Mouse (Mus musculus): Measurements from ENCODE around the gene Clk4.

DNA sequence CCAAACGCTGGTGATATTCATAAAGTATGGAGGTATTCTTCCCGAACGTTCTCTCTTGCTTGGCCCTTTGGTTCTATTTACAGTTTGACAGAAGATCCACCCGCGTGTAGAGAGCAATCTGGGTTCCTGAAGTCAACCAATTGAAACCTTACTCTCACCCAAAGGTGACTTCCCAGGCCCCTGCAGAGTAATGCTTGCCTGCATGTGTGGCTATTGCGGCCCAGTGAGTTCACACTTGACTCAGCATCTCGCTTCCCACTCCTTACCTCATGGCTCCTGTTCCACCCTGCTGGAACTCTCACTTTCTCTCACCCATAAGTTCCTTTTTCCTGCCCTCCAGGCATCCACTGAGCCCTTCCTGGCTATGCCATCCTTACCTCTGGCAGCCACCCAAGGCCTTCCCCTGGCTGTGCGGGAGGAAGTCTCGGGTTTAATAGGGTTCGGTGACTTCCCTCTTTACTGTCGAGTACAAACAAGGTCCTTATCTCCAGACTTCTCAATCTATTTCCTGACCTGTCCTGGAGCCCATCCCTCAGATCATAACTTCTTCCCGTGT lies 66.9 kb downstream of the Clk4 start:
- no peak for TF ChIP-seq GATA1 (IDR thresholded peaks at IDR 0.05; ENCODE audit: low read length)
- no peak for TF ChIP-seq TAL1 (IDR thresholded peaks at IDR 0.05; ENCODE audit: low read length)

Data from erythroblast, embryonic 14.5 days (primary cell).